Mouse (Mus musculus) midbrain, postnatal 0 days (tissue): ENCODE data around the gene Fignl2. TPM values are rescaled to one million over a fixed set of nuclear protein-coding genes. Genes with fewer than 3 reads are reported as not detected.

Experiments used
- ATAC-seq: fragments of 200-750 bp; cut with Nextera tagmentation; 2 replicates; pipeline ENCODE4 v1.8.0; 2017; ENCODE audit warnings: moderate number of reproducible peaks, mild to moderate bottlenecking, moderate TSS enrichment, moderate library complexity; ENCODE audit not compliant: low FRiP score
- DNase-seq: peaks from one replicate; pipeline ENCODE4 v3.0.0-alpha.2; 2015; ENCODE audit warnings: low spot score
- H3K27ac ChIP-seq: fragments of 300-500 bp; sonication (generic); 2 replicates; pipeline ENCODE4 v1.5.1; 2014; ENCODE audit warnings: low read depth, mild to moderate bottlenecking, low read length, mixed read lengths
- H3K27me3 ChIP-seq: fragments of 300-500 bp; sonication (generic); 2 replicates; pipeline ENCODE4 v1.6.1; 2014; ENCODE audit warnings: low read length, control low read depth, mixed read lengths; ENCODE audit not compliant: insufficient read depth
- H3K36me3 ChIP-seq: fragments of 300-500 bp; sonication (generic); 2 replicates; pipeline ENCODE4 v1.6.1; 2014; ENCODE audit warnings: low read length, control low read depth, mixed read lengths; ENCODE audit not compliant: insufficient read depth
- H3K4me1 ChIP-seq: fragments of 300-500 bp; sonication (generic); 2 replicates; pipeline ENCODE4 v1.6.1; 2014; ENCODE audit warnings: mild to moderate bottlenecking, control low read depth, antibody characterized with exemption, low read length, mixed read lengths; ENCODE audit not compliant: insufficient read depth
- H3K4me2 ChIP-seq: fragments of 300-500 bp; sonication (generic); 2 replicates; pipeline ENCODE4 v1.6.1; 2014; ENCODE audit warnings: low read depth, mild to moderate bottlenecking, low read length, mixed read lengths; ENCODE audit not compliant: poor library complexity, severe bottlenecking
- H3K4me3 ChIP-seq: fragments of 300-500 bp; sonication (generic); 2 replicates; pipeline ENCODE4 v1.5.1; 2014; ENCODE audit warnings: low read depth, mild to moderate bottlenecking, low read length, moderate library complexity
- H3K9ac ChIP-seq: fragments of 300-500 bp; sonication (generic); replicated peaks from 2 replicates; pipeline ENCODE4 v1.6.1; 2014; ENCODE audit warnings: mild to moderate bottlenecking, low read length, moderate library complexity, mixed read lengths; ENCODE audit not compliant: poor library complexity, severe bottlenecking
- H3K9me3 ChIP-seq: fragments of 300-500 bp; sonication (generic); 2 replicates; pipeline ENCODE4 v1.6.1; 2016; ENCODE audit warnings: low read length, control low read depth
- CTCF ChIP-seq: IDR thresholded peaks from 2 replicates; pipeline ENCODE4 v1.5.1; 2016; ENCODE audit warnings: antibody characterized with exemption, mild to moderate bottlenecking
- WGBS: fragments of 180-500 bp; shearing (Covaris S2); extraction: QIAGEN DNeasy Blood & Tissue Kit; methylation state at CpG from one replicate; pipeline ENCODE4 v1.1.7; 2014; 5-methylcytosine and 5-hydroxymethylcytosine counted together
- polyA plus RNA-seq: library from polyadenylated mRNA; unstranded; fragments of >200 nt; fragmentation: Nextera tagmentation; extraction: Ambion mirVana; gene quantifications from 2 replicates; pipeline ENCODE4 v1.2.1, GENCODE M21; 2015
- total RNA-seq: library from RNA; depleted of rRNA; stranded (reverse); fragments of >200 nt; gene quantifications from 2 replicates; pipeline ENCODE4 v1.2.3, GENCODE M21; 2014

Fignl2 gene
- total and polyA plus RNA-seq, 2 experiments from 2014 or later, result 0.05 to 3.4 TPM

DNA sequence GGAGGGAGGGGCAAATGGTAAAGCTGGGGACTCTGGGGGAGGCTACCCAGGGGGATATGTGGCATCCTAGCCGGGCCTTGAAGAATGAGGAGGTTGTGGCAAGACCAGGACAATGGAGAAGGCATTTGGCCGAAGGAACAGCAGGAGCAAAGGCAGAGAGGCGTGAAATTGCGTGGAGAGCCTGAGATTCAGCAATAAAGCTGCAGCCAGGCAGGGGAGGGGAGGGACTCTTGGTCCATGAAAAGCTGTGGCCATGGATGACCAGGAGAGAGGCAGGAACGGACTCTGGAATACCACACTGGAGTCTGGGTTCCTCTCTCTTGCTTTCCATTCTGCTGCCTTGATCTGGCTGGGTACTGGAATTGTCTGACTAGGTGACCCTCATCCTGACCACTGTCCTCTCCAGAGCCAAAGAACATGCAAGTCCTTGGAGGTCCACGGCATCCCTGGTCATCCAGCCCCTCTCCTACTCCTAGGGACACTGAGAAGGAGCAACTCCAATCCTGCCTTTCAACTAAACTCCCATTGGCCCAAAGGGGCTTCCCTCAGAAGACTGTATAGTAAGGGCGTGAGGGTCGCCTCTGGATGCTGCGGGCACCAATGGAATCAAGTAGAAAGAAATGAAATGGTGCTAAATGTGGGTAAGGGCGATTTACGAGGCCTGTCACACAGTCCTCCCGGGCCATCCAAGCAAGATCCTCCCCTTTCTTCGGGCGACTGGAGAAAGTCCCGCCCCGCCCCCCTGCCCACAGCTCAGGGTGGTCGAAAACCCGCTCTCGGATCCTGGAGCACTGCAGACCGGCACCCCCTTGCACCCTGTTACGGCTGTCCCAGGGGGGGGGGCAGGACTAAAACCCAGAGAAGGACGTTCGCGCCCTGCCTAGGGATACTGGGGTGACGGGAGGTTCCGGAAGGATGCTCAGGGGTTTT is 2.0 kb downstream of the Fignl2 start:
- H3K36me3 ChIP-seq, result no peaks in the 10 kb centered on the region
- H3K4me2 ChIP-seq, result peak overlapping the region; percentile 88
- no peak overlapping the region for H3K27ac ChIP-seq
- 8% methylated on average over 26 of the region's 26 CpGs for WGBS
- no peak overlapping the region; the same call in 1 of the 2 replicates for H3K9ac ChIP-seq
- H3K4me3 ChIP-seq, result peak overlapping the region; percentile 56
- TF ChIP-seq CTCF, result no peak
- H3K4me1 ChIP-seq, result peaks cover 15% of the 10 kb centered on the region; the same call in 1 of the 2 replicates
- H3K27me3 ChIP-seq, result no peaks in the 10 kb centered on the region
- ATAC-seq (0 out of 2 replicates have a peak, but pooled peaks have one; percentile 6), DNase-seq (peak; percentile 77)
- no peaks in the 10 kb centered on the region for H3K9me3 ChIP-seq

DNA sequence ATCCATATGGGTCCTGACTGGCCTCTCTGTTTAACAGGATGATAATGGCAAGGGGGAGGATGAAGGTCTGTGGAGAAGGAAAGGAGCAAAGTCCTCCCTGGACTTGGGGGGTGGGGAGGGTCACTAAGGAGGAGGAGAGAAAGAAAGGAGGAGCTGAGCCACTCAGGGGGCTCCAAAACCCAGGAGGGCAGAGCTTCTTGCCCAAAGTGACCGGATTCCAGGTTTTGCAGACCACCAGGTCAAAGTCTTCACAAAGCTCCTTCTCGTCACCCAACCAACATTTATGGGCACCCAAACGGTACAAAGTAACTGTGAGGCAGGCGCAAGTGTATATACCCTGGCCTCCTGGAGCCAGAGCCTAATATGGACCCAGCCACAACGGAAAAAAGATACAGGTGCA is 2.7 kb downstream of the Fignl2 start:
- H3K4me3 ChIP-seq, result no peak overlapping the region
- TF ChIP-seq CTCF, result no peak
- H3K9me3 ChIP-seq, result no peaks in the 10 kb centered on the region
- ATAC-seq (0 out of 2 replicates have a peak, but pooled peaks have one; percentile 14), DNase-seq (no peak)
- no peak overlapping the region for H3K27ac ChIP-seq
- peak overlapping the region; percentile 88 for H3K4me2 ChIP-seq
- peaks cover 15% of the 10 kb centered on the region; the same call in 1 of the 2 replicates for H3K4me1 ChIP-seq
- H3K27me3 ChIP-seq, result no peaks in the 10 kb centered on the region
- H3K9ac ChIP-seq, result no peak overlapping the region; the same call in 1 of the 2 replicates
- no peaks in the 10 kb centered on the region for H3K36me3 ChIP-seq
- WGBS, result 41% methylated on average over 5 of the region's 5 CpGs

DNA sequence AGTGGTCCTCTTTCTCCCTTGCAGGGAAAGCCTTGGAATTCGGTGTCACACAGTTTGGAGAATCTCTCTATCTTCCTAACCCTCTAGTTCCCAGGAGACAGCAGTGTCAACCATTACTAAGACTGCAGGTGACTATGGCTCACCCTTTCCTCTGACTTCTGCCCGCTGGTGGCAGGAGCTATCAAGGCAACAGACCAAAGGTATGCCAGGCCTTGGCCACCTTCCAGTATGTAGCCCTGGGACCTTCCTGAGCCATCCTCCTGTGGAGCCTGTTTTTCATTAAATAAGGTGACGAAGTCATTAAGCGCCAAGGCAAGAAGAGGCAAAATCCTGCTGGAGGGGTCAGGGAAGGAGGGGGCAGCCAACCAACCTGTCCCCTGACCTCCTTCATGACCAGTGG is 3.2 kb downstream of the Fignl2 start:
- no peaks in the 10 kb centered on the region for H3K36me3 ChIP-seq
- no peak overlapping the region for H3K4me3 ChIP-seq
- H3K9ac ChIP-seq, result no peak overlapping the region
- H3K9me3 ChIP-seq, result no peaks in the 10 kb centered on the region
- TF ChIP-seq CTCF, result no peak
- no peak overlapping the region for H3K27ac ChIP-seq
- WGBS, result 73% methylated on average over 4 of the region's 4 CpGs
- ATAC-seq (no peak), DNase-seq (no peak)
- H3K4me2 ChIP-seq, result no peak overlapping the region
- H3K27me3 ChIP-seq, result no peaks in the 10 kb centered on the region
- peaks cover 15% of the 10 kb centered on the region; the same call in 1 of the 2 replicates for H3K4me1 ChIP-seq

DNA sequence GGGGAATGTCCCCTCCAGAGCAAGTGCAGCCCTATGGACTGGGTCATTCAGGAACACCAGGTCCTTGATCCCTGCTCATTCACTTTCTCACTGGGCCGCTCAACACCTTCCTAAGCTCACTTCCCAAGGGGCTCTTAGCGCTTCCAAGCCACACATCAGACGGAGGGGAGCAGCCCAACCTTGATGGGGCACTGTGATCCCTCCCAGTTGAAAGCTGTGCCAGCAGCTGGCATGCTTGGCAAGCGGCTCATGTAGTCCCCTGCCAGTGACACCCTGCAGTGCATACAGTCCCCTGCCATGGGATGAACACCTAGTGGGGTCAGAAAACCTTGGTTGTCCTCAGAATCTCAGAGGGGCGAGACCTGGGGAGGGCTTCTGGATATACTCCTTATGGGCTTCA is 4.3 kb downstream of the Fignl2 start:
- Histone ChIP-seq H3K4me3 (no peak overlapping the region), H3K9me3 (no peaks in the 10 kb centered on the region), H3K27me3 (no peaks in the 10 kb centered on the region), H3K4me1 (peaks cover 15% of the 10 kb centered on the region; the same call in 1 of the 2 replicates), H3K9ac (no peak overlapping the region), H3K4me2 (no peak overlapping the region), H3K36me3 (no peaks in the 10 kb centered on the region), H3K27ac (no peak overlapping the region)
- 71% methylated on average over 5 of the region's 5 CpGs for WGBS
- TF ChIP-seq CTCF, result no peak
- DNase-seq (no peak), ATAC-seq (no peak)

DNA sequence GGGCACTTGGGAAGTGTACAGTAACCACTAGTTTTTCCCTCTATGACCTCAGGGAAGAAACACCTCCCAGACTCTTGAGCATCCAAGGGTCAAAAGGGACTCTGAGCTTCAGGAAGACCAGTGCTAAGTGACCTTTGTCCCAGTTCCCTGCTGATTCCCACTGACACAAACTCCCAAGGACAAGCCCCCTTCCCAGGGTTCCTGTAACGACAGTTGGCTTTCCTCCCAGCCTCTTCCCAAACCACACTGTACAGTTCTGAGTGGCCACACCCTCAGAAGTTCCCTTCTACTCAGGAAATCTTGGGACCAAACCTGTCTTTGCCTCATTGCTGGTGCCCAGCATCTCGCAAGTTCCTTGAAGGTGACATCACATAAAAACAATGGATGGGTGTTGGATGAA is 5.6 kb downstream of the Fignl2 start:
- Histone ChIP-seq H3K27ac (no peak overlapping the region), H3K4me1 (peaks cover 15% of the 10 kb centered on the region; the same call in 1 of the 2 replicates), H3K4me3 (no peak overlapping the region), H3K27me3 (no peaks in the 10 kb centered on the region), H3K9ac (no peak overlapping the region), H3K36me3 (no peaks in the 10 kb centered on the region), H3K9me3 (no peaks in the 10 kb centered on the region), H3K4me2 (no peak overlapping the region)
- TF ChIP-seq CTCF, result no peak
- ATAC-seq, result no peak
- 74% methylated on average over 2 of the region's 2 CpGs for WGBS
- no peak for DNase-seq

DNA sequence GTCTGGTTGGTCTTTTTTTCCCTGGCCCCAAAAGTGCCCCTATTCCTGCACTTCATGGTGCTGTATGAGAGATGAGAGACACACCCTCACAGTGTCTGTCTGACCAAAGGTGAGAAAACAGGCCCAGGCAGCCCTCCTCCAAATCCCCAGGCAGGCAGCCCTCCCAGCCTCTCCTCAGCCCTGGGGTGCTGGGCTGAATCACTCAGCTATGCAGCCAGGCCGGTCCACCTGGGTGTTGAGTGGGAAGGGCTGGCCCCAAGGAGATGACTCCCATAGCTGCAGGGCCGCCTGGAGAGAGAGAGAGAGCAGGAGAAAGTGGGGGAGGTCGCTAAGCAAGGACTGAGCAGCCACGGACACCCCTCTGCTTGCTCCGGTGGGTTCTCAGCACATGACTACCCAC is 7.6 kb downstream of the Fignl2 start:
- 45% methylated on average over 5 of the region's 5 CpGs for WGBS
- TF ChIP-seq CTCF, result no peak

More for the DNA sequence above, 7.6 kb downstream of the Fignl2 start:
- Histone ChIP-seq H3K9me3 (no peaks in the 10 kb centered on the region), H3K4me3 (no peak overlapping the region), H3K4me1 (0 out of 2 replicates have a peak, but pooled peaks cover 3% of the 10 kb centered on the region), H3K4me2 (no peak overlapping the region), H3K27me3 (no peaks in the 10 kb centered on the region), H3K27ac (no peak overlapping the region), H3K9ac (no peak overlapping the region), H3K36me3 (no peaks in the 10 kb centered on the region)
- no peak for ATAC-seq
- DNase-seq, result no peak
